Mouse (Mus musculus): ENCODE data around the gene AC161166.1.

- TF ChIP-seq POLR2A (IDR thresholded peaks at IDR 0.05; ENCODE audit: borderline replicate concordance, low read depth, low read length), result no peak
- TF ChIP-seq CTCF (IDR thresholded peaks at IDR 0.05; ENCODE audit: low read depth, low read length), result peak; percentile 82
Observed at GRCm38 (mm10) chr7:24472937-24473336, 39.3 kb downstream of the AC161166.1 start.

All from bone marrow macrophage, adult 2 months (primary cell).